Mouse (Mus musculus) liver, embryonic 14.5 days (tissue): ENCODE measurements around the gene 1700025C18Rik. TPM values are rescaled to one million over a fixed set of nuclear protein-coding genes. Genes with fewer than 3 reads are reported as not detected.

Source experiments
- ATAC-seq: fragments of 200-750 bp; cut with Nextera tagmentation; 2 replicates; pipeline ENCODE4 v1.8.0; 2017; ENCODE audit warnings: moderate number of reproducible peaks, mild to moderate bottlenecking, moderate library complexity; ENCODE audit not compliant: insufficient read depth
- DNase-seq, 3 experiments: peaks; one replicate each; pipeline ENCODE4 v3.0.0-alpha.2; 2012 to 2013; ENCODE audit warnings: low read depth in 3 of 3, low spot score in 3 of 3
- H3K27ac ChIP-seq: fragments of 300-500 bp; sonication (generic); 2 replicates; pipeline ENCODE4 v1.5.1; 2014; ENCODE audit warnings: moderate library complexity, mild to moderate bottlenecking, control low read depth, inconsistent platforms
- H3K27me3 ChIP-seq: fragments of 300-500 bp; sonication (generic); 2 replicates; pipeline ENCODE4 v1.6.1; 2014; ENCODE audit warnings: mild to moderate bottlenecking, low read length, moderate library complexity; ENCODE audit not compliant: control insufficient read depth, insufficient read depth
- H3K36me3 ChIP-seq: fragments of 300-500 bp; sonication (generic); replicated peaks from 2 replicates; pipeline ENCODE4 v1.6.1; 2014; ENCODE audit warnings: low read depth; ENCODE audit not compliant: control insufficient read depth, insufficient read depth
- H3K4me1 ChIP-seq, 2 experiments: fragments of 200-500 bp in 1 of 2; fragments of 300-500 bp in 1 of 2; sonication (generic) in 1 of 2; replicated peaks; 2 replicates each; pipeline ENCODE4 v1.6.1; 2012 to 2014; ENCODE audit warnings: antibody characterized with exemption in 1 of 2, inconsistent platforms in 1 of 2, low read length in 1 of 2; ENCODE audit not compliant: control insufficient read depth in 2 of 2, insufficient read depth in 2 of 2
- H3K4me2 ChIP-seq: fragments of 300-500 bp; sonication (generic); 2 replicates; pipeline ENCODE4 v1.6.1; 2014; ENCODE audit warnings: low read depth, mild to moderate bottlenecking, control low read depth, moderate library complexity
- H3K4me3 ChIP-seq, 2 experiments: fragments of 200-500 bp in 1 of 2; fragments of 300-500 bp in 1 of 2; sonication (generic) in 1 of 2; 2 replicates each; pipeline ENCODE4 v1.5.1; 2012 to 2014; ENCODE audit warnings: low read depth in 2 of 2, low read length in 2 of 2, mild to moderate bottlenecking in 2 of 2, control low read depth in 1 of 2, inconsistent platforms in 1 of 2, moderate library complexity in 1 of 2; ENCODE audit not compliant: insufficient read depth in 1 of 2
- H3K9ac ChIP-seq: fragments of 300-500 bp; sonication (generic); replicated peaks from 2 replicates; pipeline ENCODE4 v1.6.1; 2014; ENCODE audit warnings: mild to moderate bottlenecking, control low read depth, moderate library complexity
- H3K9me3 ChIP-seq: fragments of 300-500 bp; sonication (generic); 2 replicates; pipeline ENCODE4 v1.6.1; 2016; ENCODE audit warnings: low read length, mixed read lengths; ENCODE audit not compliant: control insufficient read depth
- CTCF ChIP-seq: IDR thresholded peaks from 2 replicates; pipeline ENCODE4 v1.5.1; 2016; ENCODE audit warnings: antibody characterized with exemption, low read depth, control low read depth
- EP300 ChIP-seq: IDR thresholded peaks from 2 replicates; pipeline ENCODE4 v1.6.1; 2016; ENCODE audit warnings: antibody characterized with exemption, low read depth
- WGBS: fragments of 180-500 bp; shearing (Covaris S2); extraction: QIAGEN DNeasy Blood & Tissue Kit; methylation state at CpG from one replicate; pipeline ENCODE4 v1.1.7; 2014; ENCODE audit not compliant: insufficient replicate concordance; 5-methylcytosine and 5-hydroxymethylcytosine counted together
- polyA plus RNA-seq, 2 experiments: library from polyadenylated mRNA; depleted of rRNA in 1 of 2; stranded (reverse) in 1 of 2; unstranded in 1 of 2; fragments of >200 nt; fragmentation: Nextera tagmentation in 1 of 2; extraction: Ambion mirVana in 1 of 2; gene quantifications; 2 replicates each; pipeline versions ENCODE4 v1.2.1 to v1.2.3; 2012 to 2014

The 1700025C18Rik gene
- polyA plus RNA-seq, 2 experiments = not detected

DNA sequence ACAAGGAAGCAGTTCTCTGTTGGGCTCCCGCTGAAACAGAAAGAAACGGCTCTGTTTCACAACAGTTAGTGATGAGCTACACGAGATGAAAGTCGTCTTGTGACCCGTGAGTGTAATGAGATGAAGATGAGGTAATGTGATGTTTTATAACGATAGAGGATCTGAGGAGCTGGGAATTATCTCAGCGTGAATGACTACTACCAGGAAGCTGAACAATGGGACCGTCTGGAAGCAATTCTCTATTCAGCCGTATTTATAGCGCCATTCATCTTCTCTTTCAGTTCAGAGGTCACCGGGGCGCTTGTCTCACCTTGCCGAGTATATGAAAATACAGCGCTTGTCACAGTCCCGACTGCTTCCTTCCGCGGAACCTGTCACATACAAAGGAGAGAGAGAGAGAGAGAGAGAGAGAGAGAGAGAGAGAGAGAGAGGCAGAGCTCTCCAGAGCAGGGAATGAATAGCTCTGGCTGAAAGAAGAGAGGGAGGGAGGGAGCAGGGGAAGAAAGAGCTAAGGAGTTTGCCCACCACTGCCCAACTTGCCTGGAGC lies 47.4 kb downstream of the 1700025C18Rik start:
- H3K9me3 ChIP-seq = no peaks in the 10 kb centered on the region
- no peaks in the 10 kb centered on the region; the same call in 1 of the 2 replicates for H3K27me3 ChIP-seq
- no peak for ATAC-seq
- no peak overlapping the region for H3K9ac ChIP-seq
- H3K4me3 ChIP-seq = no peak overlapping the region
- no peaks in the 10 kb centered on the region for H3K36me3 ChIP-seq
- TF ChIP-seq CTCF = no peak
- no peak for TF ChIP-seq EP300
- H3K4me1 ChIP-seq = peaks cover 0 to 6% of the 10 kb centered on the region in 2 experiments; a peak in 1 of 4 replicates
- H3K27ac ChIP-seq = no peak overlapping the region
- H3K4me2 ChIP-seq = no peak overlapping the region
- WGBS = 21% methylated on average over 17 of the region's 17 CpGs
- no peak for DNase-seq

GRCm38 (mm10) chr2:165042126-165042525 lies 48.4 kb downstream of the 1700025C18Rik start:
- DNase-seq = no peak

GRCm38 (mm10) chr2:165037415-165037814 lies 53.1 kb downstream of the 1700025C18Rik start:
- H3K36me3 ChIP-seq = no peaks in the 10 kb centered on the region
- no peaks in the 10 kb centered on the region for H3K27me3 ChIP-seq
- 38% methylated on average over 4 of the region's 4 CpGs for WGBS
- no peak overlapping the region for H3K4me3 ChIP-seq
- TF ChIP-seq EP300 (no peak), CTCF (no peak)
- H3K4me2 ChIP-seq = no peak overlapping the region
- ATAC-seq (no peak), DNase-seq (no peak)
- no peak overlapping the region for H3K9ac ChIP-seq
- peaks cover 5 to 13% of the 10 kb centered on the region in 2 experiments for H3K4me1 ChIP-seq
- H3K9me3 ChIP-seq = no peaks in the 10 kb centered on the region
- H3K27ac ChIP-seq = no peak overlapping the region

More at GRCm38 (mm10) chr2:165042126-165042525, 48.4 kb downstream of the 1700025C18Rik start:
- Histone ChIP-seq H3K9ac (no peak overlapping the region), H3K9me3 (no peaks in the 10 kb centered on the region), H3K27me3 (no peaks in the 10 kb centered on the region; the same call in 1 of the 2 replicates), H3K27ac (no peak overlapping the region), H3K4me2 (no peak overlapping the region), H3K4me3 (no peak overlapping the region), H3K4me1 (peaks cover 0 to 6% of the 10 kb centered on the region in 2 experiments; a peak in 1 of 4 replicates), H3K36me3 (no peaks in the 10 kb centered on the region)
- TF ChIP-seq CTCF = no peak
- no peak for TF ChIP-seq EP300
- ATAC-seq = no peak
- WGBS = 58% methylated on average over 5 of the region's 5 CpGs

GRCm38 (mm10) chr2:165035058-165035431 lies 55.5 kb downstream of the 1700025C18Rik start:
- peaks cover 6 to 8% of the 10 kb centered on the region in 2 experiments; a peak in 3 of 4 replicates for H3K4me1 ChIP-seq
- H3K9me3 ChIP-seq = no peaks in the 10 kb centered on the region
- no peaks in the 10 kb centered on the region for H3K36me3 ChIP-seq
- no peak for DNase-seq
- peak overlapping the region; percentile 33 to 97 for H3K4me3 ChIP-seq
- TF ChIP-seq EP300 = no peak
- TF ChIP-seq CTCF = no peak
- 46% methylated on average over 5 of the region's 5 CpGs for WGBS
- no peak overlapping the region for H3K27ac ChIP-seq
- no peak for ATAC-seq
- no peak overlapping the region for H3K9ac ChIP-seq
- H3K4me2 ChIP-seq = peak overlapping the region; percentile 70
- no peaks in the 10 kb centered on the region for H3K27me3 ChIP-seq

DNA sequence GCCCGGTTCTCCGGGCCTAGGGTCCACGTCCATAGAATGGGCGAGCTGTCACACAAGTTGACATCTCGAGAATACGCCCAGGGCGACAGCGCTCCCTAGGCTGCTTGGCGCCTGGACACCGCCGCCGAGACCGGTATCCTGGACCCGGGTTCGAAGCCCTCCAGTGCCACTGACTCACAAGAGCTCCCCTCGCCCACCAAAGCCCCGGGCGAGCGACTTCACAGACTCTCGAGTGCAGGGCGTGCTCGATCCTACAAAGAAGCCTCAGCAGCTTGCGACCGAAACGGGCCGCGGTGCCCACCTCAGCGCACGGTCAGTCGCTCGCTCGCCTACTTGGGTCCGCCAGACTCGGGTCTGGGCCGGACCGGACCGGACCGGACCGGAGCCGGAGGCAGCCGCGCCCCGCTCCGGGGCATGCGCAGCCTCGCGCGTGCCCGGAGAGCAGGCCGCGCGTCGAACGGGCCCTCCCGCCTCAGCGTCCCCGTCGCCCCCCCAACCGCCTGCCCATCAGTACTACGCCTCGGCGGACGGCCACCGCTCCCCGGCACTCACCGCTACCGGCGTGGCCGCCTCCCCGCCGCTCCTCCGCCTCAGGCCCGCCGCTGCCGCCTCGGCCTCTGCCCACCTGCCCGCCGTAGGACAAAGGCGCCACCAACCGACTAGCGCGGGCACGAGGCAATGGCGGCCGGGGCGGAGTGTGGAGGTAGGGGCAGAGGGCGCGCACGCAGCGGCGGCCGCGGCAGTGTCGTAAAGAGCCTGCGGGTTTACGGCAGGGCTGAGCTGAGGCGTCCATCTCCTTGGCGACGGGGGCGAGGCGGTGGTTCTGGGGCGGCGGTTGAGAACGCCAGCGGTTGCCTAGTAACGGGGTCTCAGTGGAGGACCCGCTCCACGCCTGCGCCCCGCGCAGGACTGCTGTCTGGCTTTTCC lies 56.2 kb downstream of the 1700025C18Rik start, which contains the start of gene Ncoa5:
Ncoa5 (minus strand) TSS at position 737 of the 927 bp plus-strand sequence.
- H3K4me2 ChIP-seq = peak within 1 kb of the TSS; percentile 70
- H3K4me1 ChIP-seq = peaks cover 6 to 8% of the 10 kb centered on the region in 2 experiments; a peak in 3 of 4 replicates
- no peaks in the 10 kb centered on the region for H3K27me3 ChIP-seq
- WGBS = under 1% methylated on average over 93 of the region's 111 CpGs
- H3K9ac ChIP-seq = peak within 1 kb of the TSS; percentile 95
- TF ChIP-seq CTCF (0 out of 2 replicates have a peak, but pooled peaks have one; percentile 22), EP300 (no peak)
- no peak within 1 kb of the TSS for H3K27ac ChIP-seq
- H3K36me3 ChIP-seq = no peaks in the 10 kb centered on the region
- peak; percentile 85 to 90 (median 86) for DNase-seq
- ATAC-seq = peak; percentile 95
- no peaks in the 10 kb centered on the region for H3K9me3 ChIP-seq
- H3K4me3 ChIP-seq = peak within 1 kb of the TSS; percentile 84 to 97
